Mouse (Mus musculus) ES-E14 (cell line): ENCODE data around the gene Psd. TPM values are rescaled to one million over a fixed set of nuclear protein-coding genes. Genes with fewer than 3 reads are reported as not detected.
A peak's percentile ranks its signal among the peaks of the same experiment; 100 is the strongest.

Experiments used
- DNase-seq: peaks from one replicate; pipeline ENCODE4 v3.0.0-alpha.2; 2013; ENCODE audit warnings: low read depth, low spot score
- H3K27ac ChIP-seq: 2 replicates; pipeline ENCODE4 v1.5.1; 2012; ENCODE audit warnings: low read depth, mild to moderate bottlenecking, low read length, moderate library complexity, mixed read lengths; ENCODE audit not compliant: poor library complexity, insufficient read depth, severe bottlenecking
- H3K36me3 ChIP-seq: 2 replicates; pipeline ENCODE4 v1.6.1; 2012; ENCODE audit warnings: mild to moderate bottlenecking, low read length, moderate library complexity, mixed read lengths; ENCODE audit not compliant: control insufficient read depth, poor library complexity, insufficient read depth, severe bottlenecking
- H3K4me1 ChIP-seq, 2 experiments: fragments of 150-350 bp in 1 of 2; sonication (generic) in 1 of 2; 2 replicates each; pipeline ENCODE4 v1.6.1; 2012; ENCODE audit warnings: low read length in 2 of 2, mild to moderate bottlenecking in 1 of 2, mixed read lengths in 1 of 2; ENCODE audit not compliant: control insufficient read depth in 2 of 2, insufficient read depth in 2 of 2, poor library complexity in 1 of 2
- H3K4me3 ChIP-seq, 2 experiments: fragments of 150-350 bp in 1 of 2; sonication (generic) in 1 of 2; 2 replicates each; pipeline ENCODE4 v1.5.1; 2012; ENCODE audit warnings: low read length in 2 of 2, low read depth in 1 of 2, mild to moderate bottlenecking in 1 of 2, mixed read lengths in 1 of 2; ENCODE audit not compliant: insufficient read depth in 1 of 2, poor library complexity in 1 of 2, severe bottlenecking in 1 of 2
- H3K9ac ChIP-seq: 2 replicates; pipeline ENCODE4 v1.6.1; 2012; ENCODE audit warnings: low read depth, mild to moderate bottlenecking, low read length, mixed read lengths; ENCODE audit not compliant: poor library complexity, insufficient read depth, severe bottlenecking
- H3K9me3 ChIP-seq: fragments of 150-350 bp; sonication (generic); 2 replicates; pipeline ENCODE4 v1.6.1; 2012; ENCODE audit warnings: low read depth, mild to moderate bottlenecking, low read length; ENCODE audit not compliant: control insufficient read depth, insufficient read depth
- CHD2 ChIP-seq: IDR thresholded peaks from 2 replicates; pipeline ENCODE4 v1.6.1; 2014; ENCODE audit warnings: mild to moderate bottlenecking, low read depth, low read length, inconsistent platforms
- HCFC1 ChIP-seq: IDR thresholded peaks from 2 replicates; pipeline ENCODE4 v1.6.1; 2012; ENCODE audit warnings: low read length, inconsistent platforms, borderline replicate concordance; ENCODE audit not compliant: insufficient read depth
- MAFK ChIP-seq: IDR thresholded peaks from 2 replicates; pipeline ENCODE4 v1.6.1; 2014; ENCODE audit warnings: mild to moderate bottlenecking, low read depth, low read length, inconsistent platforms; ENCODE audit not compliant: insufficient read depth
- ZC3H11A ChIP-seq: IDR thresholded peaks from 2 replicates; pipeline ENCODE4 v1.6.1; 2012; ENCODE audit warnings: low read depth, mild to moderate bottlenecking, inconsistent platforms, low read length, borderline replicate concordance
- ZNF384 ChIP-seq: IDR thresholded peaks from 2 replicates; pipeline ENCODE4 v1.6.1; 2012; ENCODE audit warnings: low read depth, low read length, inconsistent platforms
- in situ Hi-C, 2 experiments: fragments of 600-800 bp; cut with MboI; formaldehyde crosslinking; loops; one replicate each; pipeline ENCODE4 v1.15.1; 2025; ENCODE audit warnings: low sequenced_read_pairs in 2 of 2, inconsistent platforms in 1 of 2; ENCODE audit not compliant: unreplicated experiment in 2 of 2
- total RNA-seq: library from RNA; depleted of rRNA; stranded (reverse); fragments of 300-350 nt; gene quantifications from 2 replicates; pipeline ENCODE4 v1.2.3, GENCODE M21; 2012; rRNA removed

The Psd gene
- total RNA-seq = 2.4 and 3.1 TPM in 2 replicates

DNA sequence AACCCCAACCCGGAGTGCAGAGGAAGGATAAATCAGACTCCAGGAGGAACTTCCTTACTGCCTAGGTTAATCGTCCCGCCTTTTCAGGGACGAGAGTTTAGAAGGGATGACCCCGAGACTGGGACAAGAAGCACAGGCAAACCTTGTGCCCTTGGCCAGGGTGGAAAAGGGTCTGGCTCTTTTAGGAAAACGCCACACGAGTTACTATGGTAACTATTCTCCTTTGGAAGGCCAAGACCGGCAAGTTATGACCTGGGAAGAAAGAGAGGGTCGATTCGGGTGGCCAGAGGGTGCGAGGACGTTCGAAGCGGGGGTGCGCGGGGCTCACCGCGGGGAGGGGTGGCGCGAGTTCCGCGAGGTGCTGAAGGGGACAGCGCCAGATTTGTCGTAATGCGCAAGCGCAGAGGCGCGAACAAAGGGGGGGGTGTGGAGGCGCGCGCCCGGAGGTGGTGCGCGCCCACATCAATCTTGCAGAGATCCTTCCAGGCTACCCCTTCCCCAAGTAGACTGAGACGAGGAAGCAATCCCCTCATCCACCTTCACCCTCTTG is at the start of gene Psd:
Gene Psd (minus strand): TSS at position 401 of the 550 bp plus-strand sequence.
- DNase-seq = no peak
- in situ Hi-C loops = no loop called here
- Histone ChIP-seq H3K9ac (0 out of 2 replicates have a peak within 1 kb of the TSS, but pooled peaks have one; percentile 86), H3K27ac (no peak within 1 kb of the TSS; the same call in 1 of the 2 replicates), H3K4me1 (peaks cover 3 to 8% of the 10 kb centered on the region in 2 experiments; a peak in 2 of 4 replicates), H3K36me3 (peaks cover 9% of the 10 kb centered on the region; the same call in 1 of the 2 replicates), H3K9me3 (no peaks in the 10 kb centered on the region), H3K4me3 (peak within 1 kb of the TSS; percentile 87 to 99)
- TF ChIP-seq HCFC1 = peak; percentile 47; the same call in 1 of the 2 replicates
- no peak for TF ChIP-seq CHD2

DNA sequence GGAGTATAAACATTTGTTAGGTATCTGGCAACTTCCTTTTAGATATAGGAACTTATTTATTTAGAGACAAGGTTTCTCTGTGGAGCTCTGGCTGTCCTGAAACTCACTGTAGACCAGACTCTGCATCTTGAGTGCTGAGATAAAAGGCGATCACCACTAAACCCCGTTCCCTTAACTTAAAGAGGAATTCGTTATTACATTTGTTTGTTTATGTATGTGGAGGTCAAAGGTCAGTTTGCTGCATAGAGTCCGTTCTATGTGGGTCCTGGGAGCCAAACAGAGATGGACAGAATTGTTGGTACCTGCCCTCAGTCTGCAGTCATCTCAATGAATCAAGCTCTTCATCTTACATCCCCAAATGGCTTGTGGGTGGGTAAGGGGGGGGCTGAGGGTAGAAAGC is 48.9 kb upstream of the Psd start:
- Histone ChIP-seq H3K9ac (no peak overlapping the region), H3K4me1 (peaks cover 0 to 3% of the 10 kb centered on the region in 2 experiments; a peak in 1 of 4 replicates), H3K4me3 (no peak overlapping the region), H3K36me3 (peaks cover 10% of the 10 kb centered on the region), H3K27ac (no peak overlapping the region), H3K9me3 (no peaks in the 10 kb centered on the region)
- in situ Hi-C loops = no loop called here
- DNase-seq = no peak
- TF ChIP-seq CHD2 = no peak
- TF ChIP-seq HCFC1 = no peak
- TF ChIP-seq ZC3H11A = no peak
- TF ChIP-seq ZNF384 = no peak
- TF ChIP-seq MAFK = no peak

DNA sequence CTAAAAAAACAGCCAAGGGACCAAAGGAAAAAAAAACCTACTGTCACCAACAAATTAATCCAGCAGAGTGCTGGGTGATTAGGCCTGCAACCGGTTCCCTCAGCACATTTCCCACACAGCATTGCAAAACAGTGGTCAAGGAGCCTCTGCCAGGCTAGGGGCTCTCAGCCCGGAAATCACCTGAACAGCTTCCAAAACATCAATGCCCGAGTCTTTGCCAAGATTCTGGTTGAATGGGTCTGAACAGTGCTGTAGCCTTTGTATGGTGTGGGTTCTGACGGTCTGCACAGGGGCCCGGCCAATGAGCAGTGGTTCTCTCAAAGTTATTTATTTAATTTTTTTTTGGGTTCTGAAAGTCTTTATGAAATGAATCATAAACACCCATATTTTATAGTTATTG is 48.5 kb upstream of the Psd start:
- in situ Hi-C loops = no loop called here
- DNase-seq = no peak
- TF ChIP-seq MAFK (no peak), CHD2 (no peak), ZNF384 (no peak), HCFC1 (no peak), ZC3H11A (no peak)
- H3K4me3 ChIP-seq = no peak overlapping the region
- H3K4me1 ChIP-seq = peaks cover 0 to 3% of the 10 kb centered on the region in 2 experiments; a peak in 1 of 4 replicates
- peaks cover 9% of the 10 kb centered on the region for H3K36me3 ChIP-seq
- no peak overlapping the region for H3K27ac ChIP-seq
- no peak overlapping the region for H3K9ac ChIP-seq
- H3K9me3 ChIP-seq = no peaks in the 10 kb centered on the region

DNA sequence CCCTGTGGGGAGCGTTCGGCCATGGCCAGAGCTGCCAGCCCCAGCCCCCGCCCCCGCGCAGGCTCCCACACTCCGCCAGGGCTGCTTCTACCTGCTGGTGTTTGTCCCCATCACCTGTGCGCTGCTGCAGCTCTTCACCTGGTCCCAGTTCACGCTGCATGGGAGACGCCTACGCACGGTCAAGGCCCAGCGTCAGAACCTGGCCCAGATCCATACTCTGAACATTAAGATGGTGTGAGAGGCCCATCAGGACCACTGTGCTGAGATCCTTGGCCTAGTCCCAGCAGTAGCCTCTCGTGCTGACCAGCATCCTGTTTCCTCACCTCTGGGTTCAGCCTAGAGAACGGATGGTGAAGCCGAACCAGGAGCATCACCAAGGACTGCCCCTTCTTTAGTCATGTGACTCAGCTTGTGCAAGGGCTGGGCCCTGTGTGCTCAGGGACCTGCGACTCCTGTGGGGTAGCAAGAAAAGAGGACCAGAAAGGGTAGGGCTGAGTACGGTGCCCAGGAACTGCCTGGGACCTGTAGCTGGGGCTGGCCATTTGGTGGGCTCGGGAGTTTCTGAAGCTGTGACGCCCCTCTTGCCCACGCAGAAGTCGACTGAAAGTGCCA is 47.6 kb upstream of the Psd start:
- Histone ChIP-seq H3K27ac (no peak overlapping the region), H3K4me1 (peaks cover 0 to 3% of the 10 kb centered on the region in 2 experiments; a peak in 1 of 4 replicates), H3K9ac (peak overlapping the region; percentile 49), H3K9me3 (no peaks in the 10 kb centered on the region), H3K36me3 (peaks cover 4% of the 10 kb centered on the region), H3K4me3 (peak overlapping the region; percentile 8 to 41; a peak in 3 of 4 replicates)
- no peak for DNase-seq
- no peak for TF ChIP-seq HCFC1
- TF ChIP-seq ZC3H11A = no peak
- no peak for TF ChIP-seq ZNF384
- no peak for TF ChIP-seq CHD2
- no peak for TF ChIP-seq MAFK
- in situ Hi-C loops = no loop called here
